Mouse (Mus musculus) B cell, adult 2 months (primary cell): ENCODE data around the gene Fhit.
"Not testable (repeated sequence)": the region's sequence is repeated elsewhere in the genome, so short reads cannot be mapped to it uniquely, and the experiment has no call there.

ENCODE experiments used
- DNase-seq, 2 experiments: peaks; one replicate each; pipeline ENCODE4 v3.0.0; 2022

Gene Fhit

DNA sequence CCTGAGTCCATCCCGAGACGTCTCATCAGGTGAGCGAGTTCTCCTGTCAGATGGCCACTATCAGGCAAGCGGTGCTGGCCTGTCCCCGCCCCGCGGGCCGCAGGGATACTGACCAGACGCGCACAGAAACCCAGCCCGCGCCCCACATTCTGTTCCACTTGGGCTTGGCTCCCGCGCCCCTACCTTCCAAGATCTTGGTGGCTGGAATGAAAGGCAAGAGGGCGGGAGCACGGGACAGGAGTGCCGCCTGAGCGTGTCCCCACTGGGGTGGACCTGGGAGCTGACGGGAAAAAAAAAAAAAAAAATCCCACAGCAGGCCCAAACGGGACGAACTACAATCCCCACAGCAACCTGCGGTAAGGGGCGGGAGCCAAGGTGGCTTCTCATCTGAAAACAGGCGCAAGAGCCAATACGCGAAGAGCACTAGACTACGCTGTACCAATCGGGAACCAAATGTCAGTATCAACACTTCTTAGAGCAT, at the start of gene Fhit:
TSS of gene Fhit (minus strand) at position 285 of the 481 bp plus-strand sequence.
- DNase-seq = peak; percentile 78 to 84

DNA sequence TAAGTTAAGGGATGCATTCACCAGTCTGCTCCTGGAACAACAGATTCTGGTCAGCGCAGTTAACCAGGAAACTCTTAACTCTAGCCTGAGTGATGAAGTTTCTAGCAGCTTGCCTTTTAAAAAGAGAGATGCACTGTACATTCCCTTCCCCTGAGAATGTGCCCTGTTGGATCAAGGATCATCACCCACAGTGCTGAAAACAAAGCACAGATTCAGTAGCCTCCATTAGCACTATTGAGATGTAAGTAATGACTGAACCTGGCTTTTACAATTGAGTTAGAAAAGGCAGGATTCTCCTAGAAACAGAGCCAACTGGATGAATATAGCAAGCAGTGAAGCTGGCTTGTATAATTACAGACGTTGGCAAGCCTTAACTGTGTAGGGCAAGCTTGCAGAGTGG, 45.0 kb upstream of the Fhit start:
- no peak for DNase-seq

DNA sequence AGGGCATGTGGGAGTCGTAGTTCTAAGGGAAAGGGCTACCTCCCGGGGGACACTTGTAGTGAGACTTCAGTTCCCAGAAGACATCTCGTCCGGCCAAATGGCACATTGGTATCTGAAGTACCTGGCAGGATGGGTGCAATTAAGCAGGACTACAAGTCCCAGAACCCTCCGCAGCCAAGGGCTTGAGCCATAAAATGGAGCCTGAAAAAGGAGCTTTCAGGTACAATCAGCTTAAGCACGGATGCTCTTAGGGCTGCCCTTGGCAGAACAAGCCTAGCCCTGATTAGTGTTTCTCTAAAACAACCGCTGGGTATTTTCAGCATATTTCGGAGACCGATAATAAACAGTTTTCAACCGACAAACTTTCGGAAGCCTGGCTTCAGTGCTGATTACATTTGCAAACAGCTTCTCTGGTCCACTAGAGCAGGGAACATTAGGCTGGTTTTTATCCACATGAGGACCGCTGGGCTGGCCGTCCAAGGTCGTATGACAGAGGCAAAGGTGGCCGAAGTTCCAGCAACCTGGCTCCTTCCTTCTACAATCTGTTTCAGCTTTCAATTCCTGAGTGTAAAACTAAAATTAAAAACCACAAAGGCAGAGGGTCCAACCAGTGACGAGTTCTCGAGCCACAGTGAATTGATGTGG, 907 bp downstream of the Fhit start:
- peak; percentile 60 to 70 for DNase-seq

DNA sequence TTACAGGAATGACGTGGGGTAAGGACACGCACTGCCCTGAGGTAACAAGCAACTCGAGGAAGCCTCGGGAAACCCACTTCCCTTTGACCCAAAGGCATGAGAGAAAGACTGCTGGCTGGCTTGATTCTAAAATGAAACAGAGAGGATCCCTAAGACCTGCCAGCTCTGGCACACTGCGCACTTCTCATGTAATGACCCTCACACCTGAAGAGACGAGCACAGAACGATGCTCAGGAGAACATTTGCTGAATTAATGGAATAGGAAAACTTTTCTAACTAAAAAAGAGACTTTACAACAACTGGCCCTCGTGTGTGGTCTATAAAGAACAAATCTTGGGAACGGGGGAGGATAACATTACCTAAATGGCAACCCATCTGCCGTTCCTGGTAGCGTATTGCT, 2.2 kb downstream of the Fhit start:
- DNase-seq = no peak

- no peak for DNase-seq
These were observed 2.8 kb downstream of the Fhit start for GRCm38 (mm10) chr14:11159021-11159420.

GRCm38 (mm10) chr14:11157741-11158140, 4.1 kb downstream of the Fhit start:
- DNase-seq = no peak

- DNase-seq = no peak
These were observed 10.1 kb downstream of the Fhit start for GRCm38 (mm10) chr14:11151634-11152321.

DNA sequence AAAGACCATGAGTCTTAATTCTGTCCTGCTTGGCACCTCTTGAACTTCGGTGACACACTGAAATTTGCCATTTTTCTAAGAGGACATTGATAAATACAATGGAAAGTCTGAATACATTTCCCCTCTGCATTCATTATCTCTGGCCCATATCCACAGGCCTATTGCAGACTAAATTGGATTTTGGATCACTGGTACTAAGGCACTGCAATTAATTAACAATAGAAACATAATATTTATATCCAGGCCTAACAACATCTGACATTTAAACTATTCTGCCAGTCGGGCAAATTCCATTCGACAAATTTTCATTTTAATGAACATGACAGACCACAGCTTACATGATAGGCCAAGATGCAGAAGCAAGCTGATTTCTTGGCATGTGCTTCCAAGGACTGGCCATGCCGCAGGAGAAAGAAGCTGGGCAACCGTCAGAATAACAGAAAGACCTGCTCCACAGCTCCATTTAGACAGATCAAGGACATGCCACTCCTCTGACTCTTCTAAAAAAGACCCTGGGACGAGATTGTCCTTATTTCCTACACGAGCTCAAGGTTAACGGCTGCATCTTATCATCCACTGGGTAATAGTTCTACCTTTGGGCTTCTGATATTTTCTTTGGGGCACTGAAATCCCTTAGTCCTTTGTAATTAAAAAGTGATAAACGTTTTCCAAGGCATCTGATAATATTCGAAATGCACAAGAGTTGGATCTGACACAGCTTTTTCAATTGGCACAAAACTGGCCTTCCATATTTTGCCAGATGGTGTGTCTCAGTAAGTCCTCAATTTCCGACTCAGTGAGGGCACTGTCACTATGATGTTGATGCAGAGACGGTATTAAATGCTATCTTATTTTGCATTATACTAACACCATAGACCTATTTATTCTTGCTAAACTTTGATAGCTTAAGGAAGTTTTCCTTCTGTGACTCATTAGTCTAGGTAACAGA, 27.8 kb downstream of the Fhit start:
- no peak for DNase-seq

DNA sequence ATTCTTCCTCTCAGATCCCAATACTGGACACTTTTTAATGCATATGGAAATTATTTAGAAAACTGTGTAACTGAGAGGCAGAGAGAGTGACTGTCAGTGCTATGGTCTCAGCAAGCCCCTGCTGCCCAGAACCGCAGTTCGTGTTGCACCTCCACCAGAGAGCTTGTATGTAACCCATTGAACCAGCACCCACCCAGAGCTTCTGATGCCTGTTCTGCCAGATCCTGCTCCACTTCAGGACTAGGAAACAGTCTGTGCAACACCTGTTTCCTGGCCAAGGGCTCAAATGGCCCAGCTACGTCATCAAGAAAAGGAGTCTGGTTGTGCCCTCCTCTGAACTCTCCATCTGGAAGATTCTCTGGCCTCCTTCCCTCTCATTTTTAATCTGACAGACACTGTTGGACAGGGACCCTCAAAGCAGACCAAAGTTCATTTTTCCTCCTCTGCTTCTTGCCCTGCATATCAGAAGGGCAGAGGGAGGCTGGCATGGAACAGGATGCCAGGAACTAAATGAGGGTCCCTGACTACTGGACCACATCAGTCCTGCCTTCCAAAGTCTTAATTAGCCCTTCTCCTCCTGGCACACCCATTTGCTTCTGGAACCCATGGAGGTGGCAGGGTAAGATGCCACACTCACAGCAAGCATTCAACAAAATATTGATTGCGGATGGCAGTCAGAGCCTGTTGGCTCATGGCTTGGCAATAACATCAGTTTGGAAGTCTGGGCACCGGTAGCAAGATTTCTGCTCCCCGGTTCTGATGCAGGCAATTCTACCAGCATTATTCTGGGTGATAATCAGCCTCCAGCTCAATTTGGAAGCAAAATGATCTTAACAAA, 29.0 kb downstream of the Fhit start:
- no peak for DNase-seq

DNA sequence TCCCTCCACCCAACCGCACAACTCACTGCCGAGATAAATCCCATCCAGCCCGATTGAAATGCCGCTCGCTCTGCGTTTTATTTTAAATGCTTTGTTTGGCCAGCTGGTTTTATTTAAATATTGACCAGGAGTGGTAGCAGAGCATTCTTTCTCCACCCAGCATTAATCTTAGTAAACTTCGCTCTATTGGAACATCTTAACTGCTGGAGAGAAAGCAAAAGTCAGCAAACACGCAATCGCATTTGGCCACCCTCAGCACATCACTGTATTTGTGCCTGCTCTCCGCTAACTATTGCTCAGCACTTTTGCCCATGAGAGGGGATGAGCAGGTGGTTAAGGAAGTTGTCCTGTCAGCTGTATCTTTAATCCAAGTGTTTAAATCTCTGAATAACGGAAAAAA, 36.7 kb downstream of the Fhit start:
- no peak for DNase-seq

- DNase-seq = no peak
These were observed 42.8 kb downstream of the Fhit start for GRCm38 (mm10) chr14:11119076-11119475.

GRCm38 (mm10) chr14:11085596-11085995, 76.2 kb downstream of the Fhit start:
- DNase-seq = no peak

DNA sequence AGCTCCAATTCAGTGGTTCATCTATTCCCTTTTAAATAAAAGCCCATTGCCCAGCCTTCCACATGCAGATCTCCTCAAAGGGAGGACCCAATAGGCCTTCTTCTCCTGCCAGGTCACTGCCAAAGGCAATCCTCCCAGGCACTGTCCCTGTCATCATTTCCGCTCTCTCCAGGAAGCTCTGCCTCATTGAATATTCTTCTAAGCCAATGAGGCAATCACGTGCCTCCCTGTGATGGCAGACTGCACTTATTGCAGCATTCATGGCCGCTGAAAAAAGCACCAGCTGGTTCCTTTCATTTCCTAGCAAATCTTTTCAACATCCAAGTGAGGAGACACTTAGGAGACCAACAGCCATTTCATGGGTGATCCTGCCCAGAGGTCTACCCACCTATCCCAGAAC, 77.9 kb downstream of the Fhit start:
- no peak for DNase-seq

- no peak for DNase-seq
These were observed 78.4 kb downstream of the Fhit start for GRCm38 (mm10) chr14:11083462-11083861.

DNA sequence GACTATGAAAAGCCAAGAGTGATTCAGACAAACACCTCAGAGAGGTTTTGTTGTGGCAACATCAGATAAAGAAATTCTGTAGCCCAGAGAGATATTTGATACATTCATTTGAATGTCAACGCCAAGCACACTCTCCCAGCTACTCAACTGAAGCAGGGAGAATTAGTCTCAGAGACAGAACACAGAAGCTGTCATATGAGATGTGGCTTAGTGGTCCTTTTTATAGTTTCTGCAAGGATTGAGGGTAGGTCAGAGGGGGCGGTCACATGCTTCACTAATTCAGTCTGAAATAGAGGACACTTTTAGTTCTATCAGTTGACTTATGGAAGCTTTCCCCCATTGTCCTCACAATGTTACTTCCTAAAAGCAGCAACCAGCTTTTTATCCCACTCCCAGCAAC, 98.2 kb downstream of the Fhit start:
- no peak for DNase-seq

GRCm38 (mm10) chr14:11060221-11060620, 101.6 kb downstream of the Fhit start:
- no peak for DNase-seq

DNA sequence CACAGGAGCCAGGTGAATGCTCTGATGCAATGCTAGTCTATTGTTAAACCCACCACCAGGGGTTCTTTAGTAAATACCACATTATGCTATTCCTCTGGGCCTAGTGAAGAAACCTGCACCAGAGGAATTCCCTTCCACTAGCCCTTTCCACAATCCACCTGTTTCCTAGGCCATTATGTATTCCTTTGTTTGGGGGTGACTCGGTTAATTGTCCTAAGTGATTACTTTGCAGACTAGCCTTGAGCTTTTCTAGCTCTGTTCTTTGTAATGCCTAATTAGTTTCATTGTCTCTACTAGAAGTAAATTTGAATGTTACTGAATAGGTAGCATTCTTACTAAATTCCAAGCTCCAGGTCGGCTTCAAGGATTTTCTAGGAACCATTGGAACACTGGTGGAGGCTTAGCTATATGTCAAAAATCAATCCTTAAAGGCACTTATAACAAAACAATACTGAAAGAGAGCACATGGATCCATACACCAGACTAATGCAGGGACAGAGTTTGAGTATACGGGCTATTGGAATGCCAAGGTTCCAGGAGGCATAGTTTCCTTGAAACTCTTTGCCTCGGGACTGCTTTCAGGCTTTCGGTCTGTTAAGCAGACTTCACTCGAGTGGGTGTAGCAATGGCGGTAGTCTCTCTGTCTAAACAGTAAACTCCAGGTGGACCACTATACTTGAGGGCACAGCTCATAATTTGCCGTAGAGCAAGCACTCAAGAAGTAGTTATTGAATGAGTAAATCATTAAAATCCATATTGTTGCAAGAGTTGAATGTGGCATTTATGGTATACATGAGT, 122.1 kb downstream of the Fhit start:
- DNase-seq = not testable (repeated sequence)

DNA sequence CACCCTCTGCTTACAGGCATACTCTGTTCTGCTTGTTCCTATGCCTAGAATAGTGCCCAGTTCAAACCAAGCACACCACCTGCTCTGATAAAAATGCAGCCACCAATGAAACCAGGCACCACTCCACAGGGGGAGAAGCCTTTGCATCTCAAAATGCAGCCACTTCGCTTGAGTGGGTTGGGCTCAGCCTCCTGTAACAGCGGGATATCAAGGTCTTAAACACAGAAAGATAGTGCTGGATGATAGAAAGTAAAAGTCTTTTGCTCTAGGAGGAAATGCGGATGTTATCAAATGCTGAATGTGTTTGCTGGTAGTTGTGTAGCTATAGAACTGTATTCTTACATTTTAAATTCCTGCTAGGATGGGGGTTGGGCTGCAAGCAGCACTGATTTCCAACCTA, 140.4 kb downstream of the Fhit start:
- DNase-seq = no peak

DNA sequence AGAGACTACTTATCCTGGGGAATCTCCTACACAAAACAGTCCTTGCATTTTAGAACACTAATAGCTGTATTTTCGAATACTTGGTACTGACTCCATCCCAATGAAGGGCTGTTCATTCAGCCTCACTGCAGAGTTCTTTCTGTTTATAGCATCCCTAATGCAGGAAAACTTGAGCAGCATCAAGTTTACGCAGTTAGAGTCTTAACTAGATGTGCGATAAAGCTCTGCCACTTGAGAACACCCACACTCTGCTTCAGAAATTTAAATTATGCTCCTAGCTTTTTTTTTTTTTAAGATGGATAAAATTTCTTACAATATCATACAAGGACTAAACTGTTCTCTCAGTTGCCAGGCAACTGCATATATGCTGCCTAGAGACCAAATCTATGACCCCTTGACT, 183.2 kb downstream of the Fhit start:
- no peak for DNase-seq

- no peak for DNase-seq
These were observed 220.2 kb downstream of the Fhit start for GRCm38 (mm10) chr14:10941647-10942046.

DNA sequence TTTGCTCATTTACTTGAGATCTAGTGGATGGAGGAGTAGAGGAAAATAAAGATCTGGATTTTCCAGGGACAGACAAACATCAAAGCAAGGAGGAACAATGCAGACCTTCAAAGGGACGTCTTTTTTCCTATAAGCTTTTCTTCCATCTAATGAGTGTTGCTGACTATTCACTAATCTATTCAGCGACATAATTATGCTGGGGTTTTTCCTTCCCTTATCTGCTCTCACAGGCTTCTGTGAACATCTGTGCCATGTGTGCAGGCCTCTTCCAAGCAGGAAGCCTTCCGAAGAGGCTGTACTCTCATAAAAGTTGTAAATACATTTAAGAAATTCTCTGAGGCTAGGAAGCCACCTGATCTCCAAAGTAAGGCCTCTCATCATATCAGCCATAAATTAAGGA, 228.2 kb downstream of the Fhit start:
- no peak for DNase-seq
